Mouse (Mus musculus) E14TG2a.4 (cell line): ENCODE measurements around the gene Cmtm8.

Source experiments
- H3K27me3 ChIP-seq: 2 replicates; pipeline ENCODE4 v1.6.1; 2014; ENCODE audit warnings: low read length, control low read depth; ENCODE audit not compliant: insufficient read depth
- H3K36me3 ChIP-seq: 2 replicates; pipeline ENCODE4 v1.6.1; 2014; ENCODE audit warnings: low read length, control low read depth; ENCODE audit not compliant: insufficient read depth
- H3K4me1 ChIP-seq: replicated peaks from 2 replicates; pipeline ENCODE4 v1.6.1; 2014; ENCODE audit warnings: low read depth, low read length, control low read depth
- H3K4me3 ChIP-seq: replicated peaks from 2 replicates; pipeline ENCODE4 v1.5.1; 2014; ENCODE audit warnings: mild to moderate bottlenecking, low read length
- H3K9me3 ChIP-seq: 2 replicates; pipeline ENCODE4 v1.6.1; 2014; ENCODE audit warnings: low read length, control low read depth
- CTCF ChIP-seq: conservative IDR thresholded peaks from 2 replicates; pipeline ENCODE4 v1.5.1; 2014; ENCODE audit warnings: low read length
- NANOG ChIP-seq: IDR thresholded peaks from 2 replicates; pipeline ENCODE4 v1.6.1; 2014; ENCODE audit warnings: borderline replicate concordance, low read length, mixed read lengths
- POU5F1 ChIP-seq: IDR thresholded peaks from 2 replicates; pipeline ENCODE4 v1.6.1; 2014; ENCODE audit warnings: low read length, borderline replicate concordance

Gene Cmtm8

DNA sequence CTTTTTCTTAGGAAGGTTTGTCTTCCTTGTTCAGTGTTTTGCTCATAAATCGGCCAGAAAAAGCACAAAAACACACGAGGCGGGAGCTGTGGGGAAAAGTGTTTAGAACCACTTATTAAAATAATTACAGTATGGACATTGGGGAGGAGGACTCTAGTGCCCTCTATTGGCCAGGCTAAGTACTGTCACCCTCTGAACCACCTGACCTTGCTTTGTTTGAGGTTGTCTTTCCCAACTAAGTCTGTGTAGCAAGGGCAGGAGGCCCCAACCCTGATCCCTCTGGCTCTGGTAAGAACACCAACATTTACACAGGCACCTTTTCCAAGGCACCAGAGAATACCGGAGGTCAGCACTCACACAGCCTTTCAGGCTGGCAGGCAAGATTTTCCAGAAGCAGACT is 28.6 kb downstream of the Cmtm8 start:
- no peaks in the 10 kb centered on the region for H3K9me3 ChIP-seq
- H3K36me3 ChIP-seq = no peaks in the 10 kb centered on the region
- no peaks in the 10 kb centered on the region for H3K27me3 ChIP-seq
- no peak overlapping the region for H3K4me3 ChIP-seq
- peaks cover 16% of the 10 kb centered on the region for H3K4me1 ChIP-seq
- TF ChIP-seq CTCF (peak; percentile 96), NANOG (no peak)

DNA sequence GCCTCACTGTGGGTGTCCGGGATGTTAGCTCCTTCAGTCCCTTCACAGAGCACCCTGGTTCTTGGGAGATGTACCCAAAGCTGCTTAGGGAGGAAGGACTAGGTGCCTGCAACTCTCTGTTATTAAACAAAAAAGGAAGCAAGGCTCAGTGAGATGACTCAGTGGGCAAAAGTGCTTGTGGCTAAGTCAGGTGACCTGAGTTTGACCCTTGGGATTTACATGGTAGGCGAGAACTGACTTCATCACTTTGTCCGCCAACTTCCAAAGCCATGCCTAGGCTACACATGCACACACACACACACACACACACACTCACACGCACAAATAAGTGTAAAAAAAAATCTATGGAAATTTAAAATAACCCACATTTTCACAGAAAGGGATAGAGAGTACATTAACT is 32.0 kb downstream of the Cmtm8 start:
- Histone ChIP-seq H3K9me3 (no peaks in the 10 kb centered on the region), H3K4me1 (peaks cover 16% of the 10 kb centered on the region), H3K36me3 (no peaks in the 10 kb centered on the region), H3K4me3 (no peak overlapping the region), H3K27me3 (no peaks in the 10 kb centered on the region; the same call in 1 of the 2 replicates)
- TF ChIP-seq CTCF (no peak), NANOG (no peak), POU5F1 (no peak)

GRCm38 (mm10) chr9:114810837-114811236 is 33.1 kb downstream of the Cmtm8 start:
- TF ChIP-seq CTCF (no peak), POU5F1 (no peak), NANOG (no peak)
- Histone ChIP-seq H3K27me3 (no peaks in the 10 kb centered on the region; the same call in 1 of the 2 replicates), H3K4me1 (peaks cover 16% of the 10 kb centered on the region), H3K36me3 (no peaks in the 10 kb centered on the region), H3K9me3 (no peaks in the 10 kb centered on the region), H3K4me3 (no peak overlapping the region)

DNA sequence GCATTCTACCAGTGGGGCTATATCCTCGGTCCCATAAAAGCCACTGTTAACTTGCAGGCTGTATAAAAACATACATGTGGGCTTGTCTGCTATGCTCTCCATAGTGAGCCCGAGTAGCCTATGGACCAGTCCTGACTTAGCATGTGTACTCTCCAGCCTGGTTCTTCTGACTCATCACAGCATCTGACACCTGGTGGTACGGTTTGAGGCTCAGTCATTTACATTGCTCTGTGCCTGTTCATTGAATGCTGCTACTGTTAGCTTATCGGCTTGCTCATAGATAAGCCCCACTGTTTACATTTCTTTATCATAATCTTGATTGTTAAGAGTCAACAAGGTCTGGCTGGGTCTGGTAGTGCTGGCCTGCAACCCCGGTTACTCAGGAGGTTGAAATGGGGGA is 35.3 kb downstream of the Cmtm8 start:
- Histone ChIP-seq H3K4me3 (no peak overlapping the region), H3K27me3 (peaks cover 3% of the 10 kb centered on the region; the same call in 1 of the 2 replicates), H3K9me3 (no peaks in the 10 kb centered on the region), H3K36me3 (no peaks in the 10 kb centered on the region), H3K4me1 (peaks cover 14% of the 10 kb centered on the region)
- TF ChIP-seq POU5F1 = no peak
- TF ChIP-seq NANOG = no peak
- no peak for TF ChIP-seq CTCF

- H3K27me3 ChIP-seq = peaks cover 4% of the 10 kb centered on the region
- H3K4me3 ChIP-seq = no peak overlapping the region
- peaks cover 15% of the 10 kb centered on the region for H3K4me1 ChIP-seq
- no peaks in the 10 kb centered on the region for H3K9me3 ChIP-seq
- TF ChIP-seq CTCF = no peak
- no peak for TF ChIP-seq POU5F1
- TF ChIP-seq NANOG = no peak
- no peaks in the 10 kb centered on the region for H3K36me3 ChIP-seq
Measured at GRCm38 (mm10) chr9:114807261-114807660, 36.7 kb downstream of the Cmtm8 start.

GRCm38 (mm10) chr9:114805151-114805671 is 38.7 kb downstream of the Cmtm8 start:
- TF ChIP-seq CTCF = no peak
- no peak for TF ChIP-seq POU5F1
- no peak for TF ChIP-seq NANOG
- H3K9me3 ChIP-seq = no peaks in the 10 kb centered on the region
- H3K27me3 ChIP-seq = peaks cover 18% of the 10 kb centered on the region
- no peak overlapping the region for H3K4me3 ChIP-seq
- peaks cover 30% of the 10 kb centered on the region for H3K4me1 ChIP-seq
- no peaks in the 10 kb centered on the region for H3K36me3 ChIP-seq

DNA sequence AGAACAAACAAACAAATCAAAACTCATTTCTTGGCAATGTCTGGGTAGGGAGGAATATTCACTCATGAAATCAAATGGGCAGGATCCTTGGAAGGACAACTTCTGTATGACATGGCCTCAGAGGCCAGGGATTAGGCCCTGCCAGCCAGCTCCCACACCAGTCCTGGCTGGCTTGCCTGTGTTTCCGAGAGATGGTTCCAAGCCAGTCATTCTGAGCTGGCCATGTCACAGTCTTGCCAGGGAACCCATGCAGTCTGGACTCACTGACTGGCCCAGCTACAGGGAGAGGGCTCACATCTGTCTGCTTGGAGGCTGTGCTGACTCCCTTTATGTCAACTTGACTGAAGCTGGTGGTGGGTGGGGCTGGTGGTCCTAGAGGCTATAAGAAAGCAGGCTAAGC is 41.8 kb downstream of the Cmtm8 start:
- Histone ChIP-seq H3K4me3 (no peak overlapping the region), H3K27me3 (peaks cover 26% of the 10 kb centered on the region), H3K4me1 (peaks cover 60% of the 10 kb centered on the region), H3K9me3 (no peaks in the 10 kb centered on the region), H3K36me3 (no peaks in the 10 kb centered on the region)
- TF ChIP-seq NANOG (no peak), POU5F1 (no peak), CTCF (no peak)

DNA sequence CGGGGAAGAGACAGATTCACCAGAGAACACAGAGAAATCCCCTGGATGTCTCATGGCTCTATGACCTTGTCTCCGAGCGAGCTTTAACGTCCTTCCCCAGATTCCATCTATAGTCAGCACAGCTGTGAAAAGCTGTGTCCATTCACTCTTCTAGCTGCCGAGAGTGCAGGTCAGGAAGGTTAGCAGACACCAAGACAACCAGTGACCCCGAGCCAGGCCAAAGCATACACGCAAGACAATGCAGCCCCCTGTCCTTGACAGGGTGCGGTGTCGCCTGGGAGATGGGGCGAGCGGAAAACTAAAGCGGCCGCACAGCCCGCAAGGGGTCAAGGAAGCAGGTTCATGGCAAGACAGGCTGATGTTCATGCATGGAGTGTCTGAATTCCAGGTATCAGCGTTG is 42.7 kb downstream of the Cmtm8 start:
- TF ChIP-seq POU5F1 (no peak), CTCF (no peak), NANOG (no peak)
- peaks cover 26% of the 10 kb centered on the region for H3K27me3 ChIP-seq
- H3K4me3 ChIP-seq = peak overlapping the region; percentile 52
- H3K9me3 ChIP-seq = no peaks in the 10 kb centered on the region
- H3K4me1 ChIP-seq = peaks cover 61% of the 10 kb centered on the region
- H3K36me3 ChIP-seq = no peaks in the 10 kb centered on the region

DNA sequence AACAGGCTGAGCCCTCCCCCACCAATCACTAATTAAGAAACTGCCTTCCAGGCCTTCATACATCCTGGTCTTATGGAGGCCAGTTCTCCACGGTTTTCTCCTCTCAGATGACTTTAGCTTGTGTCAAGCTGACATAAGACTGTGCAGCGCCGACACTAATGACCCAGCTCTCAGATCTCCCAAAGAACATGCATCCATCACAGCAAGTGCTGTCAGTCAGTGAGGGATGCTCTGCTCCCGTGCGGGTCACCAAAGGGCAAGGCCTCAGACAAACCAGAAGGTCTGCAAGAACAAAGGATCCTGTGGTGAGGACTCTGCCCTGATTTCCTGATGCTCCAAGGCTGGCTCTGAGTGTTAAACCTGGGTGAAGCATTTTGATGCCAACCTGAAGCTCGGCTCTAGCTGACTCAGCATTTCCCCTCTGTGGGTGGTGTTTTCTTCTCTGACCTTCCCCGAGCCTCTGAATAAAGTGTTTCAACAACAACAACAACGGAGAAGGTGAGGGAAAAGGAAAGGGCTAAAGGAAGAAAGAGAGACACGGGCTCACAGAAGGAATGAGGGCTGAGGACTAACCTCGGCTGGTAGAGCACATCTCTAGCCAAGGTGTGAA is 44.4 kb downstream of the Cmtm8 start:
- Histone ChIP-seq H3K4me1 (peaks cover 52% of the 10 kb centered on the region), H3K36me3 (no peaks in the 10 kb centered on the region), H3K4me3 (no peak overlapping the region), H3K9me3 (no peaks in the 10 kb centered on the region), H3K27me3 (peaks cover 24% of the 10 kb centered on the region)
- no peak for TF ChIP-seq CTCF
- TF ChIP-seq NANOG = no peak
- TF ChIP-seq POU5F1 = no peak
